Mouse (Mus musculus): Measurements from ENCODE around the gene Cpsf3.

- TF ChIP-seq FLI1 (IDR thresholded peaks at IDR 0.05; ENCODE audit: low read length) (no peak), GATA1 (IDR thresholded peaks at IDR 0.05; ENCODE audit: borderline replicate concordance, low read length) (no peak)
Observed at GRCm38 (mm10) chr12:21322296-21322695, 37.1 kb downstream of the Cpsf3 start.

Data from megakaryocyte, embryonic 14.5 days (primary cell).